Comparison of ENCODE assay signal across 27 mouse cellular contexts in genomic region chr3:79737780-79738179, GRCm38 (mm10). TPM values are rescaled to one million over a fixed set of nuclear protein-coding genes. Genes with fewer than 3 reads are reported as not detected.
DNase-seq lines count a peak whose midpoint lies in the region; ATAC-seq lines count a peak whose summit lies in the region.
"Had no signal": no experiment of that assay in that cellular context is flagged by ENCODE, and none has a peak within 500 bp of the region (broad histone marks: within the 10 kb centered on the region; RNA-seq: fewer than 3 reads in every experiment).

TSS of gene Rxfp1 (minus strand) at chr3:79737880.

- peak within 1 kb of the TSS; percentile 29 for H3K4me2 ChIP-seq in heart, embryonic 12.5 days
- H3K4me2 ChIP-seq: hindbrain, embryonic 15.5 days; limb, embryonic 15.5 days; lung, embryonic 14.5 days; midbrain, embryonic 13.5 days; neural tube, embryonic 12.5 days had no signal

- no peak for ATAC-seq in heart, embryonic 12.5 days (ENCODE audit: insufficient number of reproducible peaks, low FRiP score)
- ATAC-seq: forebrain, embryonic 16.5 days; midbrain, embryonic 13.5 days had no signal

- H3K27me3 ChIP-seq in heart, embryonic 12.5 days (replicated peaks), result no peaks in the 10 kb centered on the region
- H3K27me3 ChIP-seq: hindbrain, embryonic 15.5 days; limb, embryonic 15.5 days; megakaryocyte, embryonic 14.5 days; midbrain, embryonic 13.5 days; neural tube, embryonic 12.5 days had no signal

- intact Hi-C loops in left cerebral cortex, postnatal 14 days (cut with DNase I), result no loop called here

- H3K4me3 ChIP-seq in heart, embryonic 12.5 days, result no peak within 1 kb of the TSS
- H3K4me3 ChIP-seq: hindbrain, embryonic 15.5 days; limb, embryonic 15.5 days; megakaryocyte, embryonic 14.5 days; midbrain, embryonic 13.5 days; neural tube, embryonic 12.5 days had no signal

- H3K4me1 ChIP-seq in heart, embryonic 12.5 days (replicated peaks), result peaks cover 8% of the 10 kb centered on the region; the same call in 1 of the 2 replicates
- H3K4me1 ChIP-seq: hindbrain, embryonic 15.5 days; megakaryocyte, embryonic 14.5 days; midbrain, embryonic 13.5 days; neural tube, embryonic 12.5 days had no signal

- H3K27ac ChIP-seq in heart, embryonic 12.5 days (ENCODE audit: poor library complexity, severe bottlenecking), result no peak within 1 kb of the TSS
- H3K27ac ChIP-seq: hindbrain, embryonic 15.5 days; kidney, postnatal 0 days; limb, embryonic 15.5 days; liver, embryonic 14.5 days; midbrain, embryonic 13.5 days; neural tube, embryonic 12.5 days had no signal

- DNase-seq in heart, adult 11 months, result no peak
- DNase-seq in layer of hippocampus, adult 8-10 months (ENCODE audit: low spot score in 2 of 2), result no peak
- DNase-seq in layer of hippocampus, adult 11-12 months (ENCODE audit: low spot score), result no peak
- DNase-seq in brain, adult 2 months (ENCODE audit: low read depth, low spot score), result peak; percentile 8
- peak in 1 of 2 experiments; percentile 7 for DNase-seq in left cerebral cortex, postnatal 14 days (ENCODE audit: low spot score in 2 of 2)
- DNase-seq in ovary, postnatal 14 days (ENCODE audit: low spot score), result no peak
- no peak for DNase-seq in cerebellum, postnatal 4 days (ENCODE audit: low spot score in 2 of 2)
- DNase-seq: adrenal gland, postnatal 14 days; gastrocnemius, postnatal 36 days; kidney, adult 2 months; layer of hippocampus, postnatal 36 days; lung, embryonic 14.5 days; retina, postnatal 1 day; right cerebral cortex, postnatal 25 days; spleen, adult 18-20 months had no signal

- 36% methylated on average over 4 of the region's 4 CpGs for WGBS in heart, embryonic 12.5 days

- H3K9me3 ChIP-seq in heart, embryonic 12.5 days (replicated peaks), result no peaks in the 10 kb centered on the region
- H3K9me3 ChIP-seq: hindbrain, embryonic 15.5 days; limb, embryonic 15.5 days; megakaryocyte, embryonic 14.5 days; midbrain, embryonic 13.5 days; neural tube, embryonic 12.5 days had no signal

- H3K36me3 ChIP-seq in heart, embryonic 12.5 days, result no peaks in the 10 kb centered on the region
- H3K36me3 ChIP-seq: hindbrain, embryonic 15.5 days; limb, embryonic 15.5 days; midbrain, embryonic 13.5 days; neural tube, embryonic 12.5 days had no signal

- no peak within 1 kb of the TSS for H3K9ac ChIP-seq in heart, embryonic 12.5 days
- H3K9ac ChIP-seq: hindbrain, embryonic 15.5 days; limb, embryonic 15.5 days; liver, embryonic 14.5 days; lung, embryonic 14.5 days; midbrain, embryonic 13.5 days; neural tube, embryonic 12.5 days had no signal

RNA-seq across cellular contexts. Expression of gene Rxfp1, which starts in this region (rescaled TPM):
- polyA plus RNA-seq in heart, embryonic 12.5 days (2016; fragmentation: Nextera tagmentation; extraction: Ambion mirVana), result 6.3 and 6.8 TPM in 2 replicates
- 10 to 100 TPM; 12.9 to 18.6 (median 14.9) TPM for total RNA-seq in layer of hippocampus, adult 8-10 months (2022)
- 10 to 100 TPM; 16.8 to 23.9 TPM for total RNA-seq in left cerebral cortex, postnatal 14 days (2021)
- total RNA-seq: gastrocnemius, adult 18-20 months; gastrocnemius, postnatal 36 days; hematopoietic stem cell, adult 5-6 weeks had no signal
- polyA plus RNA-seq: intestine, embryonic 14.5 days; kidney, postnatal 0 days; midbrain, embryonic 13.5 days had no signal
